Mouse (Mus musculus) telencephalon, adult 2 months (tissue): ENCODE results near the gene Tmem201.

ENCODE experiments used
- DNase-seq: peaks from one replicate; pipeline ENCODE4 v3.0.0-alpha.2; 2011; ENCODE audit warnings: low read depth, low spot score

The Tmem201 gene

GRCm38 (mm10) chr4:149721163-149721562 is 16.7 kb downstream of the Tmem201 start:
- no peak for DNase-seq

GRCm38 (mm10) chr4:149719686-149720085 is 18.2 kb downstream of the Tmem201 start:
- DNase-seq = peak; percentile 24

- DNase-seq = no peak
These were observed 23.3 kb downstream of the Tmem201 start for GRCm38 (mm10) chr4:149714542-149714941.

GRCm38 (mm10) chr4:149711955-149712354 is 25.9 kb downstream of the Tmem201 start:
- no peak for DNase-seq

GRCm38 (mm10) chr4:149711485-149711884 is 26.4 kb downstream of the Tmem201 start:
- no peak for DNase-seq

GRCm38 (mm10) chr4:149710510-149710909 is 27.3 kb downstream of the Tmem201 start:
- DNase-seq = peak; percentile 64

GRCm38 (mm10) chr4:149705941-149706340 is 31.9 kb downstream of the Tmem201 start:
- DNase-seq = no peak

GRCm38 (mm10) chr4:149705298-149705697 is 32.5 kb downstream of the Tmem201 start:
- no peak for DNase-seq

- DNase-seq = peak; percentile 42
These were observed 35.4 kb downstream of the Tmem201 start, which contains the start of gene Pik3cd for GRCm38 (mm10) chr4:149702210-149702979. TSS of gene Pik3cd (minus strand) at chr4:149702571.

- DNase-seq = no peak
These were observed 36.2 kb downstream of the Tmem201 start for GRCm38 (mm10) chr4:149701426-149702209.

GRCm38 (mm10) chr4:149699953-149700352 is 37.9 kb downstream of the Tmem201 start:
- no peak for DNase-seq

GRCm38 (mm10) chr4:149698197-149698821 is 39.5 kb downstream of the Tmem201 start:
- no peak for DNase-seq

GRCm38 (mm10) chr4:149697506-149698196 is 40.2 kb downstream of the Tmem201 start:
- no peak for DNase-seq

- no peak for DNase-seq
These were observed 41.5 kb downstream of the Tmem201 start for GRCm38 (mm10) chr4:149696189-149696971.

GRCm38 (mm10) chr4:149691368-149691767 is 46.5 kb downstream of the Tmem201 start:
- DNase-seq = no peak

GRCm38 (mm10) chr4:149690828-149691280 is 47.0 kb downstream of the Tmem201 start:
- no peak for DNase-seq

GRCm38 (mm10) chr4:149689822-149690700 is 47.8 kb downstream of the Tmem201 start:
- no peak for DNase-seq

GRCm38 (mm10) chr4:149688861-149689260 is 49.0 kb downstream of the Tmem201 start:
- DNase-seq = no peak

- DNase-seq = no peak
These were observed 52.8 kb downstream of the Tmem201 start for GRCm38 (mm10) chr4:149684841-149685623.
